Mouse (Mus musculus) liver, postnatal 0 days (tissue): ENCODE data around the gene Tgfb3. TPM values are rescaled to one million over a fixed set of nuclear protein-coding genes. Genes with fewer than 3 reads are reported as not detected.

ENCODE experiments used
- ATAC-seq: fragments of 200-750 bp; cut with Nextera tagmentation; 2 replicates; pipeline ENCODE4 v1.8.0; 2017; ENCODE audit warnings: mild to moderate bottlenecking, moderate library complexity
- DNase-seq: peaks from one replicate; pipeline ENCODE4 v3.0.0-alpha.2; 2016
- H3K27ac ChIP-seq: fragments of 300-500 bp; sonication (generic); 2 replicates; pipeline ENCODE4 v1.5.1; 2014; ENCODE audit warnings: antibody characterized with exemption, moderate library complexity, mild to moderate bottlenecking, low read depth
- H3K27me3 ChIP-seq: fragments of 300-500 bp; sonication (generic); 2 replicates; pipeline ENCODE4 v1.6.1; 2014; ENCODE audit warnings: low read length, control low read depth, mixed read lengths; ENCODE audit not compliant: insufficient read depth
- H3K36me3 ChIP-seq: fragments of 300-500 bp; sonication (generic); replicated peaks from 2 replicates; pipeline ENCODE4 v1.6.1; 2014; ENCODE audit warnings: mild to moderate bottlenecking, control low read depth, low read length, moderate library complexity, mixed read lengths; ENCODE audit not compliant: insufficient read depth
- H3K4me1 ChIP-seq: fragments of 300-500 bp; sonication (generic); 2 replicates; pipeline ENCODE4 v1.6.1; 2014; ENCODE audit warnings: antibody characterized with exemption, mild to moderate bottlenecking, control low read depth; ENCODE audit not compliant: insufficient read depth
- H3K4me2 ChIP-seq: fragments of 300-500 bp; sonication (generic); 2 replicates; pipeline ENCODE4 v1.6.1; 2014; ENCODE audit warnings: low read depth, mild to moderate bottlenecking, low read length, moderate library complexity, mixed read lengths
- H3K4me3 ChIP-seq: fragments of 300-500 bp; sonication (generic); 2 replicates; pipeline ENCODE4 v1.5.1; 2014; ENCODE audit warnings: low read depth, low read length
- H3K9ac ChIP-seq: fragments of 300-500 bp; sonication (generic); replicated peaks from 2 replicates; pipeline ENCODE4 v1.6.1; 2014; ENCODE audit warnings: mild to moderate bottlenecking, moderate library complexity
- H3K9me3 ChIP-seq: fragments of 300-500 bp; sonication (generic); 2 replicates; pipeline ENCODE4 v1.6.1; 2016; ENCODE audit warnings: mild to moderate bottlenecking, control low read depth, low read length, mixed read lengths
- CTCF ChIP-seq: sonication (generic); IDR thresholded peaks from 2 replicates; pipeline ENCODE4 v1.5.1; 2016; ENCODE audit warnings: antibody characterized with exemption, low read depth
- EP300 ChIP-seq: IDR thresholded peaks from 2 replicates; pipeline ENCODE4 v1.6.1; 2016; ENCODE audit warnings: antibody characterized with exemption, low read depth, mild to moderate bottlenecking
- WGBS: fragments of 180-500 bp; shearing (Covaris S2); extraction: QIAGEN DNeasy Blood & Tissue Kit; methylation state at CpG from one replicate; pipeline ENCODE4 v1.1.7; 2014; ENCODE audit not compliant: insufficient replicate concordance; 5-methylcytosine and 5-hydroxymethylcytosine counted together
- polyA plus RNA-seq: library from polyadenylated mRNA; unstranded; fragments of >200 nt; fragmentation: Nextera tagmentation; extraction: Ambion mirVana; gene quantifications from 2 replicates; pipeline ENCODE4 v1.2.1, GENCODE M21; 2015

Gene Tgfb3
- polyA plus RNA-seq, 1 experiment from 2014 or later: 1.2 TPM

GRCm38 (mm10) chr12:86046141-86046540 is 32.7 kb downstream of the Tgfb3 start:
- no peaks in the 10 kb centered on the region for H3K27me3 ChIP-seq
- TF ChIP-seq CTCF (no peak), EP300 (0 out of 2 replicates have a peak, but pooled peaks have one; percentile 38)
- H3K4me3 ChIP-seq: no peak overlapping the region
- H3K9me3 ChIP-seq: no peaks in the 10 kb centered on the region; the same call in 1 of the 2 replicates
- no peak for DNase-seq
- no peaks in the 10 kb centered on the region for H3K36me3 ChIP-seq
- H3K9ac ChIP-seq: no peak overlapping the region
- no peak overlapping the region for H3K4me2 ChIP-seq
- WGBS: 59% methylated on average over 5 of the region's 5 CpGs
- no peak overlapping the region for H3K27ac ChIP-seq
- H3K4me1 ChIP-seq: no peaks in the 10 kb centered on the region
- ATAC-seq: peak; percentile 74

DNA sequence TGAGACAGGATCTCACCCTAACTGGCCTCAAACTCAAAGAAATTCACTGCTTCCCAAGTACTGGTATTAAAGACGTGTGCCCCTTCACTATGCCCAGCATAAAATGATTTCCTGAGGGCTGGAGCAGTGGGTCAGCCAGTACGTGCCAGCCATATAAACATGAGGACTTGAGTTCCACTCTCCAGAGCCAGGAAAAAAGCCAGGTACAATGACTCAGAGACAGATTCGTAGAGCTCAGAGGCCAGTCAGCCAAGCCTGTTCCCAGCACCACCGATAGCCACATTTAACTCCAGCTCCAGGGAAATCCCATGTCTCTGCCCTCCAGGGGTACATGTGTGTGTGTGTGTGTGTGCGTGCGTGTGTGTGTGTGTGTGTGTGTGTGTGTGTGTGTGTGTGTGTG is 39.1 kb downstream of the Tgfb3 start:
- H3K4me2 ChIP-seq: no peak overlapping the region
- no peaks in the 10 kb centered on the region for H3K36me3 ChIP-seq
- no peaks in the 10 kb centered on the region for H3K27me3 ChIP-seq
- WGBS: 85% methylated on average over 6 of the region's 6 CpGs
- H3K9me3 ChIP-seq: no peaks in the 10 kb centered on the region; the same call in 1 of the 2 replicates
- no peak for ATAC-seq
- no peak overlapping the region for H3K27ac ChIP-seq
- TF ChIP-seq EP300: no peak
- TF ChIP-seq CTCF: no peak
- H3K4me3 ChIP-seq: no peak overlapping the region
- no peak overlapping the region for H3K9ac ChIP-seq
- no peak for DNase-seq
- H3K4me1 ChIP-seq: no peaks in the 10 kb centered on the region

DNA sequence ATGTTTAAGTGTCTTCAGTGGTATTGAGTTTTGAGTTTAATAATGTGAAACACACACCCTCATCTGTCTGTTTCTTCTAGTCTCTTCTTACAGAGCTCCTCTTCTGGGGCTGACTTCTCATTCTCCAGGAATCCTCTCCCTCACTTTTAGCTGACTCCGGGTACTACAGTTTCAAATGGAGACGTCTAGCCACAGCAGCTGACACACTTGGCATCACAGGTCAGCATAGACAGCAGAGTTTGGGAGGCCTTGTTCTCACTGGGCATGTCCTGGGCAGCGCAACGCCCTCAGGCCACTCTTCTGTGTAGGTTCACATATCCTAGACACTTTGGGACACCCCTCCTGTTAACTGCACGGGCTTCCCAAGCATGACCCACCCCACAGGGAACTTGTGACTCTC is 39.8 kb downstream of the Tgfb3 start:
- Histone ChIP-seq H3K4me1 (no peaks in the 10 kb centered on the region), H3K27ac (no peak overlapping the region), H3K27me3 (no peaks in the 10 kb centered on the region), H3K4me3 (no peak overlapping the region), H3K9ac (no peak overlapping the region), H3K9me3 (no peaks in the 10 kb centered on the region; the same call in 1 of the 2 replicates), H3K4me2 (no peak overlapping the region), H3K36me3 (no peaks in the 10 kb centered on the region)
- DNase-seq (no peak), ATAC-seq (no peak)
- 85% methylated on average over 5 of the region's 5 CpGs for WGBS
- TF ChIP-seq CTCF (no peak), EP300 (no peak)

GRCm38 (mm10) chr12:86037235-86037921 is 41.5 kb downstream of the Tgfb3 start:
- ATAC-seq (no peak), DNase-seq (no peak)
- WGBS: 66% methylated on average over 12 of the region's 12 CpGs

DNA sequence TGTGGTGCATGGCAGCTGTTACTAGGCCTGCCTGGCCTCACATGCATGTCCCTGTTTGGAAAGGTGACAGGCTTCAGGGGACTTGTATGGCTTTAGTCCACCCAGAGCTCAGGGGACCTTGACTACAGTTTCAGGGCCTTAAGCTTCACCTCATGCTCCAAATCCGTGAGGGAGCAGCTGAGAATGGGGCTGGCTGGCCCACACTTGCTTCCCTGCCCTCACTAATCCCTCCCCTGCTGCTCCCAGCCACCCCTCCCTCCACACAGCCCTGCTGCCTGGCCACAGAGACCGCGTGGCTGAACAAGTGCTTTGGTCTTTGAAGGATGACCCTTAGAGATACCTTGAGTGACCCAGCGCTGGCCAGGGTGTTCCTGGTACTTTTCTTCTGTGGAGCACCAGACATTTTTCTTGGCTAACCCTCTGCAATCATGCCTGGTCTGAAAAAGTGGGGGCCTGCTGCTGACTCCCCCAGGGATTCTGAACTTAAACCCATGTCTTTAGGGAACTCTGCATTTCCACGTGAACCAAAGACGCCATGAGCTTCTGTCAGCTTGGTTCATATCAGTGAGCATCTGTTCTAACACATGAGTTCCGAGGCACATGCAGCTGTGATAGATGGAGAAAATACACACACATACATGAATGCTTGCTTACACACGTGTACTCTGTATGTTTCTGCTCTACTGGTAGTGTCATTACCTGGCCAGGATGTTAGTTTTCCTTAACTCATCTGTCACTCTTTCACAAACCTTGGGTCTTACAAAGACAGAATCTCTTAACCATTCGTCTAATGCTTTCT is 42.3 kb downstream of the Tgfb3 start:
- TF ChIP-seq CTCF (no peak), EP300 (no peak)
- ATAC-seq: no peak
- Histone ChIP-seq H3K9ac (no peak overlapping the region), H3K27me3 (no peaks in the 10 kb centered on the region), H3K27ac (no peak overlapping the region), H3K36me3 (no peaks in the 10 kb centered on the region), H3K9me3 (no peaks in the 10 kb centered on the region), H3K4me3 (no peak overlapping the region), H3K4me1 (no peaks in the 10 kb centered on the region), H3K4me2 (no peak overlapping the region)
- WGBS: 69% methylated on average over 9 of the region's 9 CpGs
- DNase-seq: no peak

More at GRCm38 (mm10) chr12:86037235-86037921, 41.5 kb downstream of the Tgfb3 start:
- Histone ChIP-seq H3K27ac (no peak overlapping the region), H3K27me3 (no peaks in the 10 kb centered on the region), H3K36me3 (no peaks in the 10 kb centered on the region), H3K4me1 (no peaks in the 10 kb centered on the region), H3K9ac (no peak overlapping the region), H3K4me3 (no peak overlapping the region), H3K4me2 (no peak overlapping the region), H3K9me3 (no peaks in the 10 kb centered on the region)
- TF ChIP-seq CTCF (no peak), EP300 (no peak)

- H3K27me3 ChIP-seq: no peaks in the 10 kb centered on the region
- H3K4me3 ChIP-seq: no peak overlapping the region
- no peaks in the 10 kb centered on the region for H3K4me1 ChIP-seq
- no peaks in the 10 kb centered on the region for H3K9me3 ChIP-seq
- no peak for DNase-seq
- ATAC-seq: no peak
- H3K36me3 ChIP-seq: no peaks in the 10 kb centered on the region
- no peak overlapping the region for H3K4me2 ChIP-seq
- H3K9ac ChIP-seq: no peak overlapping the region
- TF ChIP-seq EP300 (no peak), CTCF (no peak)
- no peak overlapping the region for H3K27ac ChIP-seq
These were observed 43.3 kb downstream of the Tgfb3 start for GRCm38 (mm10) chr12:86035586-86035985.
